Mouse (Mus musculus) limb, embryonic 13.5 days (tissue): Measurements from ENCODE around the gene Neu2. TPM values are rescaled to one million over a fixed set of nuclear protein-coding genes. Genes with fewer than 3 reads are reported as not detected.
"Not testable (repeated sequence)": the region's sequence is repeated elsewhere in the genome, so short reads cannot be mapped to it uniquely, and the experiment has no call there.

ENCODE experiments used
- ATAC-seq: fragments of 200-750 bp; cut with Nextera tagmentation; 2 replicates; pipeline ENCODE4 v1.8.0; 2017; ENCODE audit warnings: low read depth, moderate number of reproducible peaks, moderate TSS enrichment; ENCODE audit not compliant: low FRiP score
- H3K27ac ChIP-seq: fragments of 300-500 bp; sonication (generic); 2 replicates; pipeline ENCODE4 v1.5.1; 2015; ENCODE audit warnings: inconsistent platforms, mild to moderate bottlenecking, moderate library complexity
- H3K27me3 ChIP-seq: fragments of 300-500 bp; sonication (generic); 2 replicates; pipeline ENCODE4 v1.6.1; 2015; ENCODE audit warnings: mild to moderate bottlenecking, inconsistent platforms
- H3K36me3 ChIP-seq: fragments of 300-500 bp; sonication (generic); 2 replicates; pipeline ENCODE4 v1.6.1; 2015; ENCODE audit warnings: inconsistent platforms, mild to moderate bottlenecking, moderate library complexity
- H3K4me1 ChIP-seq: fragments of 300-500 bp; sonication (generic); 2 replicates; pipeline ENCODE4 v1.6.1; 2015; ENCODE audit warnings: inconsistent platforms
- H3K4me2 ChIP-seq: fragments of 300-500 bp; sonication (generic); replicated peaks from 2 replicates; pipeline ENCODE4 v1.6.1; 2015; ENCODE audit warnings: inconsistent platforms, mild to moderate bottlenecking, moderate library complexity
- H3K4me3 ChIP-seq: fragments of 300-500 bp; sonication (generic); 2 replicates; pipeline ENCODE4 v1.5.1; 2015; ENCODE audit warnings: moderate library complexity, mild to moderate bottlenecking, inconsistent platforms
- H3K9ac ChIP-seq: fragments of 300-500 bp; sonication (generic); 2 replicates; pipeline ENCODE4 v1.6.1; 2015; ENCODE audit warnings: mild to moderate bottlenecking, inconsistent platforms
- H3K9me3 ChIP-seq: fragments of 300-500 bp; sonication (generic); 2 replicates; pipeline ENCODE4 v1.6.1; 2016; ENCODE audit warnings: inconsistent platforms
- WGBS: fragments of 180-500 bp; shearing (Covaris S2); methylation state at CpG from one replicate; pipeline ENCODE4 v1.1.7; 2015; 5-methylcytosine and 5-hydroxymethylcytosine counted together
- polyA plus RNA-seq: library from polyadenylated mRNA; unstranded; fragments of >200 nt; fragmentation: Nextera tagmentation; extraction: Ambion mirVana; gene quantifications from 2 replicates; pipeline ENCODE4 v1.2.1, GENCODE M21; 2015

The Neu2 gene
- polyA plus RNA-seq, result not detected in 2 replicates

- Histone ChIP-seq H3K4me3 (peak within 1 kb of the TSS; percentile 71), H3K27me3 (peaks cover 76% of the 10 kb centered on the region), H3K9me3 (no peaks in the 10 kb centered on the region), H3K9ac (peak within 1 kb of the TSS; percentile 72), H3K36me3 (no peaks in the 10 kb centered on the region), H3K4me2 (peak within 1 kb of the TSS; percentile 100), H3K4me1 (peaks cover 12% of the 10 kb centered on the region), H3K27ac (no peak within 1 kb of the TSS)
- ATAC-seq, result peak; percentile 60
- 1% methylated on average over 56 of the region's 56 CpGs for WGBS
Observed at GRCm38 (mm10) chr1:87509561-87510165, at the start of gene Neu2. Neu2 (plus strand) TSS chr1:87509889.

- no peak for ATAC-seq
- H3K9ac ChIP-seq, result no peak overlapping the region
- H3K36me3 ChIP-seq, result no peaks in the 10 kb centered on the region
- H3K4me3 ChIP-seq, result no peak overlapping the region
- WGBS, result 59% methylated on average over 9 of the region's 9 CpGs
- H3K27ac ChIP-seq, result no peak overlapping the region
- peak overlapping the region; percentile 14; the same call in 1 of the 2 replicates for H3K4me2 ChIP-seq
- H3K27me3 ChIP-seq, result 0 out of 2 replicates have a peak, but pooled peaks cover 9% of the 10 kb centered on the region
- H3K4me1 ChIP-seq, result 0 out of 2 replicates have a peak, but pooled peaks cover 4% of the 10 kb centered on the region
- no peaks in the 10 kb centered on the region for H3K9me3 ChIP-seq
Observed at GRCm38 (mm10) chr1:87467469-87467868, 42.2 kb upstream of the Neu2 start.

GRCm38 (mm10) chr1:87468321-87468720 lies 41.4 kb upstream of the Neu2 start:
- Histone ChIP-seq H3K9me3 (no peaks in the 10 kb centered on the region), H3K9ac (no peak overlapping the region), H3K27me3 (0 out of 2 replicates have a peak, but pooled peaks cover 10% of the 10 kb centered on the region), H3K4me1 (0 out of 2 replicates have a peak, but pooled peaks cover 4% of the 10 kb centered on the region), H3K27ac (no peak overlapping the region), H3K4me3 (no peak overlapping the region), H3K36me3 (no peaks in the 10 kb centered on the region), H3K4me2 (no peak overlapping the region)
- 78% methylated on average over 6 of the region's 6 CpGs for WGBS
- ATAC-seq, result no peak

- H3K9me3 ChIP-seq, H3K36me3 ChIP-seq, H3K4me3 ChIP-seq, H3K4me1 ChIP-seq, ATAC-seq, H3K9ac ChIP-seq: not testable (repeated sequence)
- Histone ChIP-seq H3K4me2 (peak within 1 kb of the TSS; percentile 9; the same call in 1 of the 2 replicates), H3K27me3 (peaks cover 25% of the 10 kb centered on the region), H3K27ac (peak within 1 kb of the TSS; percentile 65)
- WGBS, result 29% methylated on average over 5 of the region's 10 CpGs
Observed at GRCm38 (mm10) chr1:87469971-87470370, 39.7 kb upstream of the Neu2 start, which contains the start of gene Snorc. Snorc (plus strand) TSS chr1:87470271.

- no peaks in the 10 kb centered on the region for H3K9me3 ChIP-seq
- H3K27ac ChIP-seq, result peak overlapping the region; percentile 65; the same call in 1 of the 2 replicates
- H3K9ac ChIP-seq, result no peak overlapping the region
- peaks cover 44% of the 10 kb centered on the region for H3K27me3 ChIP-seq
- H3K4me2 ChIP-seq, result no peak overlapping the region
- H3K36me3 ChIP-seq, result no peaks in the 10 kb centered on the region
- no peak overlapping the region for H3K4me3 ChIP-seq
- WGBS, result 74% methylated on average over 7 of the region's 7 CpGs
- ATAC-seq, result peak; percentile 75
- peaks cover 13% of the 10 kb centered on the region for H3K4me1 ChIP-seq
Observed at GRCm38 (mm10) chr1:87471914-87472313, 37.8 kb upstream of the Neu2 start.

- H3K4me2 ChIP-seq, result 0 out of 2 replicates have a peak overlapping the region, but pooled peaks have one; percentile 7
- H3K4me3 ChIP-seq, result no peak overlapping the region
- H3K9ac ChIP-seq, result no peak overlapping the region
- H3K27me3 ChIP-seq, result peaks cover 47% of the 10 kb centered on the region
- no peaks in the 10 kb centered on the region for H3K36me3 ChIP-seq
- WGBS, result 83% methylated on average over 7 of the region's 7 CpGs
- peaks cover 13% of the 10 kb centered on the region for H3K4me1 ChIP-seq
- H3K27ac ChIP-seq, result peak overlapping the region; percentile 65; the same call in 1 of the 2 replicates
- no peak for ATAC-seq
- H3K9me3 ChIP-seq, result no peaks in the 10 kb centered on the region
Observed at GRCm38 (mm10) chr1:87472576-87472975, 37.1 kb upstream of the Neu2 start.

GRCm38 (mm10) chr1:87475076-87475895 lies 34.4 kb upstream of the Neu2 start:
- 2% methylated on average over 42 of the region's 42 CpGs for WGBS

GRCm38 (mm10) chr1:87482546-87482945 lies 27.1 kb upstream of the Neu2 start:
- no peaks in the 10 kb centered on the region for H3K36me3 ChIP-seq
- no peaks in the 10 kb centered on the region for H3K9me3 ChIP-seq
- no peak for ATAC-seq
- no peak overlapping the region for H3K9ac ChIP-seq
- H3K27me3 ChIP-seq, result peaks cover 6% of the 10 kb centered on the region; the same call in 1 of the 2 replicates
- no peak overlapping the region for H3K4me3 ChIP-seq
- no peak overlapping the region for H3K27ac ChIP-seq
- no peaks in the 10 kb centered on the region; the same call in 1 of the 2 replicates for H3K4me1 ChIP-seq
- 84% methylated on average over 4 of the region's 4 CpGs for WGBS
- no peak overlapping the region for H3K4me2 ChIP-seq

More at GRCm38 (mm10) chr1:87475076-87475895, 34.4 kb upstream of the Neu2 start:
- no peak overlapping the region for H3K27ac ChIP-seq
- peaks cover 45% of the 10 kb centered on the region for H3K27me3 ChIP-seq
- peak; percentile 20; the same call in 1 of the 2 replicates for ATAC-seq
- peak overlapping the region; percentile 73 for H3K4me2 ChIP-seq
- H3K4me3 ChIP-seq, result peak overlapping the region; percentile 40
- peaks cover 13% of the 10 kb centered on the region for H3K4me1 ChIP-seq
- H3K36me3 ChIP-seq, result no peaks in the 10 kb centered on the region
- no peaks in the 10 kb centered on the region for H3K9me3 ChIP-seq
- H3K9ac ChIP-seq, result peak overlapping the region; percentile 59

- Histone ChIP-seq H3K36me3 (no peaks in the 10 kb centered on the region), H3K9ac (no peak overlapping the region), H3K27me3 (no peaks in the 10 kb centered on the region), H3K9me3 (no peaks in the 10 kb centered on the region), H3K4me1 (no peaks in the 10 kb centered on the region; the same call in 1 of the 2 replicates), H3K4me2 (no peak overlapping the region), H3K27ac (no peak overlapping the region), H3K4me3 (no peak overlapping the region)
- WGBS, result 64% methylated on average over 6 of the region's 6 CpGs
- no peak for ATAC-seq
Observed at GRCm38 (mm10) chr1:87486386-87486785, 23.3 kb upstream of the Neu2 start.

- Histone ChIP-seq H3K27ac (no peak overlapping the region), H3K4me3 (no peak overlapping the region), H3K36me3 (no peaks in the 10 kb centered on the region), H3K27me3 (no peaks in the 10 kb centered on the region), H3K9ac (no peak overlapping the region), H3K4me2 (no peak overlapping the region), H3K4me1 (no peaks in the 10 kb centered on the region), H3K9me3 (no peaks in the 10 kb centered on the region)
- WGBS, result 89% methylated on average over 3 of the region's 3 CpGs
- no peak for ATAC-seq
Observed at GRCm38 (mm10) chr1:87492285-87492684, 17.4 kb upstream of the Neu2 start.

GRCm38 (mm10) chr1:87493542-87493941 lies 16.1 kb upstream of the Neu2 start:
- H3K9ac ChIP-seq, result no peak overlapping the region
- no peaks in the 10 kb centered on the region for H3K9me3 ChIP-seq
- H3K36me3 ChIP-seq, result no peaks in the 10 kb centered on the region
- no peak overlapping the region for H3K4me3 ChIP-seq
- H3K4me2 ChIP-seq, result no peak overlapping the region
- WGBS, result 75% methylated on average over 4 of the region's 4 CpGs
- H3K4me1 ChIP-seq, result no peaks in the 10 kb centered on the region
- no peak overlapping the region for H3K27ac ChIP-seq
- no peak for ATAC-seq
- H3K27me3 ChIP-seq, result no peaks in the 10 kb centered on the region

GRCm38 (mm10) chr1:87505524-87505923 lies 4.2 kb upstream of the Neu2 start:
- H3K27me3 ChIP-seq, result peaks cover 60% of the 10 kb centered on the region
- no peaks in the 10 kb centered on the region for H3K9me3 ChIP-seq
- no peaks in the 10 kb centered on the region for H3K36me3 ChIP-seq
- ATAC-seq, result no peak
- no peak overlapping the region for H3K4me2 ChIP-seq
- WGBS, result 94% methylated on average over 4 of the region's 4 CpGs
- no peak overlapping the region for H3K9ac ChIP-seq
- H3K27ac ChIP-seq, result no peak overlapping the region
- H3K4me1 ChIP-seq, result peaks cover 10% of the 10 kb centered on the region
- H3K4me3 ChIP-seq, result no peak overlapping the region
